Mouse (Mus musculus): ENCODE measurements around the gene Col4a2.

The Col4a2 gene

GRCm38 (mm10) chr8:11475876-11476275 is 163.3 kb downstream of the Col4a2 start:
- Histone ChIP-seq H3K4me1 (replicated peaks; ENCODE audit: low read depth, low read length) (peaks cover 55% of the 10 kb centered on the region), H3K9me3 (ENCODE audit: low read length) (no peaks in the 10 kb centered on the region), H3K36me3 (ENCODE audit: insufficient read depth, low read length) (no peaks in the 10 kb centered on the region), H3K27me3 (ENCODE audit: insufficient read depth, low read length) (peaks cover 91% of the 10 kb centered on the region), H3K4me3 (replicated peaks; ENCODE audit: low read length) (no peak overlapping the region)
- TF ChIP-seq POU5F1 (IDR thresholded peaks at IDR 0.05; ENCODE audit: borderline replicate concordance, low read length) (no peak), CTCF (conservative IDR thresholded peaks at IDR 0.05; ENCODE audit: low read length) (no peak), NANOG (IDR thresholded peaks at IDR 0.05; ENCODE audit: borderline replicate concordance, low read length) (no peak)

DNA sequence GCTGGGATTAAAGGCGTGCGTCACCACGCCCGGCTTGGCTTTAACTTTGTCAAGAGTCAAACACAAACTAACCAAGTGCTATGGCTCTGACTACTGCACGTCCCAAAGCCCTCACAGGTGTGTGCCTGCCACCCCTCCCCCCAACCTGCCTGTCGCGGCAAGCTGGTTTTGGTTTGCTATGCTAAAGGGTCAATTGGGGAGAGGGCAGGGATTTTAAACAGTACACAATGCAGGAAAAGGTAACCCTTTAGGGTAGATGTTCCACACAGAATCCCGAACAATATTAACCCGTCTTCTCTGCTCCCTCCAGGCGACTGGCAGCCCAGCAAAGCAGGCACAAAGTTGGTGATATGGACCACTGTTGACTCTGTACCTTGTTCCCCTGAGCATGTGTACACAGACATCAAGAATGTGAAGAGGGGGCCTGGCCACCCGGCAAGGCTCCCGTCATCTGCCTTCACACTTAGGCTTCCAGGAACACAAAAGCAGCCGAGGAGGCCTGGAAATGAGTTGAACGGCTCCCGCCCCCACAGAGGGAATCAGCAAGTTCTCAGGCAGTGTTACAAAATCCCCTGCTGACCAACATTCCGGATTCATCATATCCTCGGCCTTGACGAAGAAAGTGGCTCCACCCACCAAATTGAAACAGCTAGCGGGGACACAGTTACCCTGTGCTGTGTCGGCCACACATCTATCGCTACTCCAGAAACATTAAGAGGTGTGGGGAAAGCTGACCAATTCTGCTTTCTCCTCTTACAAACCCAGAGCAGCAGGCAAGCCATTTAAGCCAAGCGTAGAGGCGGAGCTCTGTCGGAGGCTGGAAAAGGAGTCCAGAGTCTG is 164.0 kb downstream of the Col4a2 start:
- Histone ChIP-seq H3K27me3 (ENCODE audit: insufficient read depth, low read length) (peaks cover 89% of the 10 kb centered on the region), H3K9me3 (ENCODE audit: low read length) (no peaks in the 10 kb centered on the region), H3K36me3 (ENCODE audit: insufficient read depth, low read length) (no peaks in the 10 kb centered on the region), H3K4me3 (replicated peaks; ENCODE audit: low read length) (peak overlapping the region; percentile 20; the same call in 1 of the 2 replicates), H3K4me1 (replicated peaks; ENCODE audit: low read depth, low read length) (peaks cover 58% of the 10 kb centered on the region)
- no peak for TF ChIP-seq POU5F1 (IDR thresholded peaks at IDR 0.05; ENCODE audit: borderline replicate concordance, low read length)
- no peak for TF ChIP-seq CTCF (conservative IDR thresholded peaks at IDR 0.05; ENCODE audit: low read length)
- TF ChIP-seq NANOG (IDR thresholded peaks at IDR 0.05; ENCODE audit: borderline replicate concordance, low read length): 0 out of 2 replicates have a peak, but pooled peaks have one; percentile 19

- Histone ChIP-seq H3K36me3 (ENCODE audit: insufficient read depth, low read length) (no peaks in the 10 kb centered on the region), H3K9me3 (ENCODE audit: low read length) (no peaks in the 10 kb centered on the region), H3K4me1 (replicated peaks; ENCODE audit: low read depth, low read length) (peaks cover 64% of the 10 kb centered on the region), H3K27me3 (ENCODE audit: insufficient read depth, low read length) (peaks cover 89% of the 10 kb centered on the region), H3K4me3 (replicated peaks; ENCODE audit: low read length) (peak overlapping the region; percentile 20; the same call in 1 of the 2 replicates)
- TF ChIP-seq NANOG (IDR thresholded peaks at IDR 0.05; ENCODE audit: borderline replicate concordance, low read length) (no peak), POU5F1 (IDR thresholded peaks at IDR 0.05; ENCODE audit: borderline replicate concordance, low read length) (no peak), CTCF (conservative IDR thresholded peaks at IDR 0.05; ENCODE audit: low read length) (no peak)
Observed at GRCm38 (mm10) chr8:11477178-11477553, 164.6 kb downstream of the Col4a2 start.

- Histone ChIP-seq H3K4me1 (replicated peaks; ENCODE audit: low read depth, low read length) (peaks cover 71% of the 10 kb centered on the region), H3K9me3 (ENCODE audit: low read length) (no peaks in the 10 kb centered on the region), H3K36me3 (ENCODE audit: insufficient read depth, low read length) (no peaks in the 10 kb centered on the region), H3K27me3 (ENCODE audit: insufficient read depth, low read length) (peaks cover 88% of the 10 kb centered on the region), H3K4me3 (replicated peaks; ENCODE audit: low read length) (peak within 1 kb of the TSS; percentile 81)
- TF ChIP-seq NANOG (IDR thresholded peaks at IDR 0.05; ENCODE audit: borderline replicate concordance, low read length) (no peak), CTCF (conservative IDR thresholded peaks at IDR 0.05; ENCODE audit: low read length) (no peak), POU5F1 (IDR thresholded peaks at IDR 0.05; ENCODE audit: borderline replicate concordance, low read length) (no peak)
Observed at GRCm38 (mm10) chr8:11477811-11478761, 165.5 kb downstream of the Col4a2 start, which contains the start of gene Rab20. Gene Rab20, minus strand, starts transcription at chr8:11478710.

GRCm38 (mm10) chr8:11478807-11479527 is 166.4 kb downstream of the Col4a2 start:
- Histone ChIP-seq H3K4me3 (replicated peaks; ENCODE audit: low read length) (peak overlapping the region; percentile 67), H3K9me3 (ENCODE audit: low read length) (no peaks in the 10 kb centered on the region), H3K27me3 (ENCODE audit: insufficient read depth, low read length) (peaks cover 79% of the 10 kb centered on the region), H3K36me3 (ENCODE audit: insufficient read depth, low read length) (no peaks in the 10 kb centered on the region), H3K4me1 (replicated peaks; ENCODE audit: low read depth, low read length) (peaks cover 71% of the 10 kb centered on the region)
- TF ChIP-seq CTCF (conservative IDR thresholded peaks at IDR 0.05; ENCODE audit: low read length) (no peak), POU5F1 (IDR thresholded peaks at IDR 0.05; ENCODE audit: borderline replicate concordance, low read length) (no peak), NANOG (IDR thresholded peaks at IDR 0.05; ENCODE audit: borderline replicate concordance, low read length) (no peak)

DNA sequence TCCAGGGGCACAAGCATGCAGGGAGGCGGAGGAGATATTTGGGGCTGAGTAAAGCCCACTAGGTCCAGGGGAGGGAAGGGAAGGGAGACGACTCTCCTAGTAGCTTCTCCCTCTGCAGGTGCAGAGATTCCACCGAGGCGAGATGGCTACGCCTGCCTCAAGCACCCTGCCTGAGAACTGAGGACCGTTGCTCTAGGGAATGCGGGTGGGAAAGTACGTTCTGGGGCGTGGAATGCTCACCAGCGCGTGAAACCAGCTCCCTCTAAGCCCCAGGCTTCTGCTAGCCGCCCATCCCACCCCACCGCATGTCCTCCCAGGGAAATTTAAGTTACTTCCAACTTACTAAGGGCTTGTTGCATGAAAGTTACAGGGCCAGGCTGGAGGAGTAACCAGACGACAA is 167.0 kb downstream of the Col4a2 start:
- H3K9me3 ChIP-seq (ENCODE audit: low read length): no peaks in the 10 kb centered on the region
- TF ChIP-seq CTCF (conservative IDR thresholded peaks at IDR 0.05; ENCODE audit: low read length): no peak
- no peak for TF ChIP-seq POU5F1 (IDR thresholded peaks at IDR 0.05; ENCODE audit: borderline replicate concordance, low read length)
- no peak for TF ChIP-seq NANOG (IDR thresholded peaks at IDR 0.05; ENCODE audit: borderline replicate concordance, low read length)
- peaks cover 73% of the 10 kb centered on the region for H3K27me3 ChIP-seq (ENCODE audit: insufficient read depth, low read length)
- H3K4me1 ChIP-seq (replicated peaks; ENCODE audit: low read depth, low read length): peaks cover 71% of the 10 kb centered on the region
- H3K4me3 ChIP-seq (replicated peaks; ENCODE audit: low read length): peak overlapping the region; percentile 67; the same call in 1 of the 2 replicates
- H3K36me3 ChIP-seq (ENCODE audit: insufficient read depth, low read length): no peaks in the 10 kb centered on the region

GRCm38 (mm10) chr8:11481876-11482275 is 169.3 kb downstream of the Col4a2 start:
- H3K4me3 ChIP-seq (replicated peaks; ENCODE audit: low read length): no peak overlapping the region
- no peaks in the 10 kb centered on the region for H3K9me3 ChIP-seq (ENCODE audit: low read length)
- H3K27me3 ChIP-seq (ENCODE audit: insufficient read depth, low read length): peaks cover 51% of the 10 kb centered on the region
- H3K36me3 ChIP-seq (ENCODE audit: insufficient read depth, low read length): no peaks in the 10 kb centered on the region
- H3K4me1 ChIP-seq (replicated peaks; ENCODE audit: low read depth, low read length): peaks cover 52% of the 10 kb centered on the region
- TF ChIP-seq CTCF (conservative IDR thresholded peaks at IDR 0.05; ENCODE audit: low read length): no peak
